Mouse (Mus musculus) brain, embryonic 14.5 days (tissue): Measurements from ENCODE around the gene Tctex1d2.

Source experiments
- CTCF ChIP-seq: fragments of 200-500 bp; IDR thresholded peaks from 2 replicates; pipeline ENCODE4 v1.5.1; 2012; ENCODE audit warnings: inconsistent platforms, mild to moderate bottlenecking, moderate library complexity, borderline replicate concordance; ENCODE audit not compliant: insufficient read depth, insufficient read length; ENCODE audit errors: extremely low read depth
- POLR2A ChIP-seq: fragments of 200-500 bp; IDR thresholded peaks from 2 replicates; pipeline ENCODE4 v1.6.1; 2012; ENCODE audit warnings: mild to moderate bottlenecking, inconsistent platforms, borderline replicate concordance; ENCODE audit not compliant: poor library complexity, insufficient read depth, insufficient read length, severe bottlenecking; ENCODE audit errors: extremely low read depth

GRCm38 (mm10) chr16:32384885-32385284 is 34.6 kb upstream of the Tctex1d2 start:
- TF ChIP-seq CTCF (no peak), POLR2A (no peak)
